Mouse (Mus musculus): ENCODE results near the gene Pik3r1.

Pik3r1 gene

DNA sequence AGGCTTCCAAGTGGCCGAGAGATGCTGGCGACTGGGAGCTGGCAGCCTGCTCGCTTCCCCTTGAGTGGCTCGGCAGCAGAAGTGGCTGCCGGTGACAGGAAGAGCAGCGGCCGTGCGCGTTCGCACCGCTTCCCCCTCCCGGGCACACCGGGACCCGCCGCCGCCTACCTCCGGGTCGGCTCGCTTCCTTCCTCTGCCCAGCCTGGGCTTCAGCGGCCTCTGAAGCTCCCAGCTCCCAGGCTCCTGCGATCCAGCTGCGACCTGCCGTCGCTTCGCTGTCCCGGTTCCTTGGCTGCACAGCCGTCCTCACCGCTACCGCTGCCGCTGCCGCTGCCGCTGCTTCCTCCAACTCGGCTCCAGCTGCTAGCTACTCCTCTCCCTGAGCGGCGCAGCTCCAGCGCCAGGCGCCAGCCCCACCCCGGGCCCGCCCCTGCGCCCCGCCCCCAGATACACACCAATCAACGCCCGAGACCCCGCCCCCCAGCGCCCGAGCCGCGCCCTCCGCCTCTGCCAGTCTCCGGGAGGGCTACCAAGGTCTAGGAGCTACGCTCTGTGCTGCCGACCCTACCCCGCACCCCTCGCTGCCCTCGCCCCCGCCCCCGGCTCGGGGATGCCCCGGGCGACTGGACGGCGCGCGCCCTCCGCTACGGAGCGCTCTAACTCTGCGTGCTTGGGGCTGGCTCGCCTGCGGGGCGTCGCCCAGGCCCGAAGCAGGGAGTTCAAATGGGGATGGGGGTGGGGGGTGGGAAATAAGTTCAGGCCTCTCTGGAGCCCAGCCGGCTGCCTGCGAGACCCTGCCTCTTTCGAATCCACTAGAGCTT is at the start of gene Pik3r1:
Gene Pik3r1, minus strand, starts transcription at position 409 of the 821 bp plus-strand sequence.
- peak; percentile 96 to 98 for DNase-seq (ENCODE audit: inconsistent age in 2 of 2, low spot score in 1 of 2)

DNA sequence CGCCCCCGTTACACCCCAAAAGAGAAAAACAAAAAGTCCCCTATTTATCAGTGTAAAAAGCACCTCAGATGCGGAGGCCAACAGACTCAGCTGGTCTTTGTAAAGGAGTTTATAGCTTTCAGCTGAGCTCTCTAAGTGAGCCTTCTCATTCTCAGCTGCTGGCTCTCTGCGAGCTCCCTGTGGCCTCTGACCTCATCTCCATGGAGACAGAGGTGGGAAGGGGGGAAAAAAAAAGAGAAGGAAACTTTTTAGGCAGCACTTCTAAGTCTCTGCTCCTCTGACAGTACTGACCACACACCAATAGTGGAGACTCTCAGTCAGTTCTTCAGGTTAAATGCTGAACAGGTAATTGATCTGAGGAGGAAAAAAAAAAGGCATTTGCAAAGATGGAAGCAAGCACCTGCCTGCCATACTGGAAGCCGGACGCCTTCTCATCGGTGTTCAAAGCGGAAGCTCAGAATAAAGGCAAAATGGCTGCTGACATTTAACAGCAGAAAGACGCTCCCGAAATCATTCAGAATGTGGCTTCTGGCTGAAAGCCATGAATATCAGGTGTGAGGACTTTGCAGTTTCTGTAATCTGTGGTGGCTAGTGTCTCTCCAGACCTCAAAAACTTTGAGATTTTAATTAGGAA is 45.4 kb upstream of the Pik3r1 start:
- DNase-seq (ENCODE audit: inconsistent age in 2 of 2, low spot score in 1 of 2), result no peak

DNA sequence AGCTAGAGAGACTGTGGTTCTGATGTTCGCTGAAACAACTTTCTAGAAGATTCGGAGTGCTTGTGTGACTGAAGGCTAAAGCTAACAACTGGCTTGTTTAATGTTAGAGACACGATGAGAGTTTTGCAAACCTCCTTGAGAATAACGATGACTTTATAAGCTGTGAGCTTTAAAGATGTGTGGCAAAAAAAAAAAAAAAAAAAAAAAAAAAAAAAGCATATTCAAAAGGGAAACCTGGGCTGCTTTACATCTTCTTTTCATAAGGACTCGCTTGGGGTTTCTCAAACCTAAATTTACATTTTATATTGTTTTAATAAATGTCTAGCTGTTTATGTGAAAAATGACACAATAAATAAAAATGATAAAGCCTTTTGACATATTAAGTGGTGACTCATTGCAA is 44.3 kb upstream of the Pik3r1 start:
- no peak for DNase-seq (ENCODE audit: inconsistent age in 2 of 2, low spot score in 1 of 2)

DNA sequence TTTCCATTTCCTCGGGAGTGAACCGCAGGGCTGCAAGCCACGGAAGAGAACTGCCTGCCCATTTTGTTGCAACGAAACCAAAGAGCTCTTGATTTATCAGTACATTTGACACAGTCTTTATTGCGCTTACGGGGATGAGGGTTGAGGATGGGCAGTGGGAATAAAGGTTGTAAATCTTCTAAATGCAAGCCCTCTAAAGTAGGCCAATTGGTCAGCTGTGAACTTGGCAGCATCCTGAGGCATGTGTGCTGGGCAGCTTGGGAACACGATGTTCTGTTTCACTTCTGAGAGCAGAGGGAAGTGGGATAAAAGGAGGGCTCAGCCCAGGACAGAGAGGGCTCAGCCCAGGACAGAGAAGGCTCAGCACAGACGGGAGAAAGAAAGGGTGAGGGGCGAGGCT is 43.9 kb upstream of the Pik3r1 start:
- DNase-seq (ENCODE audit: inconsistent age in 2 of 2, low spot score in 1 of 2), result peak; percentile 72 to 77

DNA sequence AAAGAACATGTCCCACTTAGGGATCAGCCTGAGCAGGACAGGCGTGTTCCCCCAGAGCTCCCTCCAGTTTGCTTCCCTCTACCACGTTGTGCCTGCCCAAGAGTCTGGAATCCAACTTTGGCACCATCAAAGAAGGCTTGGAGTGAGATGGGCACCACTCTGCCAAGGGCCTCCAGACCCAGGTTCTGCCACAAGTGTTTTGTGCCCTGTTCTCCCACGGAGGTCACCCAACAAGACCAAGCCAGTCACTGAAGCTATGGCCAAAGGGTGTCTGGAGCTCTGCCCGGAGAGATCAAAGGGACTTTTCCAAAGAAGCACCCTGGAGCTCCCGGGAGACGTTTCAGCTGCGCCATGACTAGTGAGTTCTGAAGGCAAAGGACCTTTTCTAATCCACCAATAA is 42.6 kb upstream of the Pik3r1 start:
- peak; percentile 57 to 82 for DNase-seq (ENCODE audit: inconsistent age in 2 of 2, low spot score in 1 of 2)

DNA sequence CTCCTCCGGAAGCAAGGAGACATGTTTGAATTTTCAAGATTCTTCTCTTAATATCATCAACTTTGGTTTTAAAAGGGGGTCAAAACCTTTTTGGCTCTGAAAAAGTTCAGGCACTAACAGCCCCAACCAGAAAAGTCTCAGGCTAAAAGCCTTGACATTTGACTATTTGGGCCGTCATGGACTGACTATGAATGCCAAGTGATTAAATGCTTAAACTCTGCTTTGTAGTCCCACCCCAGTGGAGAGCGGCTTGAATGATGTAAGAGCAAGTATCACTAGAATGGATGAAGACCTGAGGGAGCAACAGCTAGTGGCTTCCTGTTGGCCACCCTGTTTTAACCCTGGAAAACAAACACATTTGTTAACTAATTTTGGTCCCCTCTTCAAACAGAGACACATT is 41.8 kb upstream of the Pik3r1 start:
- DNase-seq (ENCODE audit: inconsistent age in 2 of 2, low spot score in 1 of 2), result peak; percentile 62 to 77

DNA sequence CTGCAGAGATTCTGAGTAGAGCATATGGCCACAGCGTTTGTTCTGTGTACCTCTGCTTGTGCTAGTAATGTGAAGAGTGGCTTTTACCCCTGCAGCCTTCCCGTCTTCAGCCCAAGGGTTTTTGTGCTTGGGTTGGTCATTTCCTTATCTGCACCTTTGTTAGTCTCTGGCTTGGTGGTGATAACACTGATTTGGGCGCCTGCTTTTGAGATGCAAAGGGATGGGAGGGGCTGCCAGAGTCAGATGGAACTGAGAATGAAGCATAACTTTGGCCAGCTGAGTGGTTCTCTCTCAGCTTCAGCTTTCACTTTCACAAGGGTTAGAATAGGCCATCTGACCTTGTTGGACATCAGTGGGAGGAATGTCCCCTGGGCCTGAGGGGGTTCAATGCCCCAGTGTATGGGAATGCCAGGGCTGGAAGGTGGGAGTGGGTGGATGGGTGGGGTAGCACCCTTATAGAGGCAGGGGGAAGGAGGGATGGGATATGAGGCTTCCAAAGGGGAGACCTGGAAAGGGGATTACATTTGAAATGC is 37.6 kb upstream of the Pik3r1 start:
- DNase-seq (ENCODE audit: inconsistent age in 2 of 2, low spot score in 1 of 2), result peak in 1 of 2 experiments; percentile 38

DNA sequence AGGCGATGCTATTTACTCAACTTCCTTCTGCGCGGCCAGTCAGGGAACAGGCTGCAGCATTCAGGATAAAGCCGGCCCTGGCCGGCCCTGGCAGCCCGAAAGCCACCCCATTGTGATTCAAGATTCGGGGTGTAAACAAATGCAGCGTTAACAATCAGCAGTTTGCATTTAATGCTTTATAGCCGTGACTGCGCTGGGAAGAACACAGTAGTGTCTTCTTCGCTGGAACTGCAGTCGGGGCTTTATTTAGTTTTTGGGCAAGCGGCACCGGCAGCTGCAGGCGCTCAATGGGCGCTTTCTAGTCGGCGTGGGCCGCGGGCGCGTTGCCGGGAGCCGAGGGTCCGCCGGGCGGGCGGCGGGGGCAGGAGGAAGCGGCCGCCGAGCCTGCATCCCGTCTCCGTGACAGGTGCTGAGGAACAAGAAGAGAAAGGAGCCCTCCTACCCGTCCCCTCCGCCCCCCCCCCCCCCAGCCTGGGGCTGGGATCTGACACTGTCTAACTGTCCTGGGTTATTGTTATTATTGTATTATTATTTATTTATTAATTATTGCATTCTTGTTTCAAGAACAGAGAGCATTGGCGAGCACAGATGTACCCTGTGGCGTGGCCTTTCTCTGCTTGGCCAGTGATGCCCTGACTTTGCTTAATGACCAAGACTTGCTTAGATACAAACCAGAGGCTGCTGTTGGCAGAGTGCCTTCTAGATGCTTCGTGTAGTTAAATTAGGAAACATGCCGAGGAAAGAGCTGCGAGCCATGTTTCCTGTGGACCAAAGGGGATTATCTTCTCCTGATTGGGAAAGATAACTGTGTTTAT is 33.6 kb upstream of the Pik3r1 start:
- DNase-seq (ENCODE audit: inconsistent age in 2 of 2, low spot score in 1 of 2), result peak; percentile 53 to 85

DNA sequence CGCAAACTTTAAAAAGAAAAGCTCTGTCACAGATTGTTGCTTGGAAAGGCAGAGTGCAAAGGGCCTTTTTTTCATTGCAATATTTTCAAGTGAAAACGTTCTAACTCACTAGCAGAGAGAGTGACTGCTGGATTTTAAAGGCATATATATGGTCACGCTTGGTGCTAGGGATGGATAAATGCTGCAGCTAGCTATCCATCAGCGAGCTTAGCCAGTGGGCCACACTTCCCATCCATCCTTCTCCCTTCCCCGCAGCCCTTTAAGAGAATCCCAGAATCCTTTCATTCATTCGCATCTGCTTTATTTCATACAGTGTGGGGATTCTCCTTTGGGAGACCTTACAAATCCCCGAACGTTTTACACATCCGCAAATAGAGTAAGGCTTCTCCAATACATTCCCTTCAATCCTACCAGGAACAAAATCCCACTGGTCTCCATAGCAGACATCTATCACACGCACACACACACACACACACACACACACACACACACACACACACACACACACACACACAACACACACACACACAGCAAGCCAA is 32.9 kb upstream of the Pik3r1 start:
- no peak for DNase-seq (ENCODE audit: inconsistent age in 2 of 2, low spot score in 1 of 2)

DNA sequence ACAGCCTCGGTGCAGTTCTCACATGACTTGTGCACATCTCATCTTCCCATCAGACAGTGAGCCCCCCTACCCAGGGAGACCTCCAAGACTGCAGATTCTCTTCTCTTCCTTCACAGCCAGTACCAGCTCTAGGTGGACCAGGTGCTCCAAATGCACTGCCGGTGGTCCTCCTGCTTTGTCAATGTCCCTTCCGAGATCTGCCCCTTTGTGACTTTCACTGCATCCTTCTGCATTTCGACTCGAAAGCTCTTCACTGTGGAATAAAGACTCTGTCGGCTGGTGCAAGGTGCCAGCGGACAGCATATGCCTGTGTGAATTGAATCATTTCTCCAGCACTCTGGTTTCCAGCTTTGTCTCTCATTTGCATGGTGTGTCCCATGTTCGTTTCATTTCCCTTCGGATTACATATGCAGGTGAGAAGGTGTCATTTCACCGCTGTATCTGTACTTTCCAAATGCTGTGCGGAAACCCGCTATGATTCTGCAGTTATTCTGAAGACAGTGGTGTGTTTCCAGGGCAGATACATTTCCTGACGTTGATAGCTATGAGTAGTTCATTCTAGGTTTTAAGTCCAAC is 32.1 kb upstream of the Pik3r1 start:
- no peak for DNase-seq (ENCODE audit: inconsistent age in 2 of 2, low spot score in 1 of 2)

DNA sequence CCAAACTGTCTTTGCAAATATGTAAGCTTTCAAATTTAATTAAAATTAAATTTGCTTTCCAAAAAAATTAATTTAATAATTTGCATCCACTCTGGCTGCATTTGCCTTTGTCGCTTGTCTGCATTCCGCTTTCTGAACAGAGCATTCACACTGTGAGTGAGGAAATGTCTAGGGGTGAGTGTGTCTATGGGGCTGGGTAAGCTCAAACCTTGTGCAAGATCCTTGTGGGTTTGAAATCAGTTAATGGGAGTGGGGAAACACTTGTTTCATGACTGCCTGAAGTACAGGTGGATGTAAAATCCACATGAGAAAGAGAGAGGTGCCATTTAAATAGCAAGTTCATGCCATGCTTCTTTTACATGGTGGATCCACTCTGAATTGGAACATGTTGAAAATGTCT is 31.3 kb upstream of the Pik3r1 start:
- DNase-seq (ENCODE audit: inconsistent age in 2 of 2, low spot score in 1 of 2), result no peak

DNA sequence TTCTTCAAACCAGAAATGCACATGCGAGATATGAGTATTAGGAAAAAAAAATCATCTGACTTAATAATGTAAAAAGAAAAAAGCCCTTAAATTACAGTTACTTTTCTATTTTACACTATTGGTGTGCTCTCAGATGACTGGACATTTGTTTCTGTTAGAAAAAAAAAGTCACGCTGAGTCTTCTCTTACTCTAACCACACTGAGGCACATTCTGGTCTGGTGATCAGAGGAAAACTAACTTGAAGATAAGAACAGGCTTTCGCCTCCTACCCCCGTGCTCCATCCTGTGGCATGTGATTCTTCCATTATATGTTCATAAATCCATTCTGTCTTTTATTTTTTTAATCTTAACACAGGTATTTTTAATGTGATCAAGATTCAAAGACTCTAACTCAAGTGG is 30.5 kb upstream of the Pik3r1 start:
- DNase-seq (ENCODE audit: inconsistent age in 2 of 2, low spot score in 1 of 2), result no peak

DNA sequence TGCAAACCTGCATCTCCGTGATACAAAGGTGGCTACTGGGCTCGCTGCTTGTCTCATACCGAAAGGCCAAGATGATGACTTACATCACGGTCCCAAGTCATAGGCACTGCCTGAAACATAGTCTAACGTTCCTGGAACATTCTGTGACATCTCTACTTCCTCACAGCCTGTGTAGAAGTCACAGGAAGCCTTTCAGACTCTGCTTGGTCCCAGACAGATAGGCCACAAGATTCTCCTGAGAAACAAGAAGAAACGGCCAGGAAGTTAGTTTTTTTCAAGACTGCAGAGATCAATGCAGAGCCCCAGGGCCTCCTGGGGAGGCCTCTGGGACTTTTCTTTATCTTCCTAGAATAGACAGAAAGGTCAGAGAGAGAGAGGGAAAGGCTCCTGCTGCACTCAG is 29.0 kb upstream of the Pik3r1 start:
- DNase-seq (ENCODE audit: inconsistent age in 2 of 2, low spot score in 1 of 2), result no peak

DNA sequence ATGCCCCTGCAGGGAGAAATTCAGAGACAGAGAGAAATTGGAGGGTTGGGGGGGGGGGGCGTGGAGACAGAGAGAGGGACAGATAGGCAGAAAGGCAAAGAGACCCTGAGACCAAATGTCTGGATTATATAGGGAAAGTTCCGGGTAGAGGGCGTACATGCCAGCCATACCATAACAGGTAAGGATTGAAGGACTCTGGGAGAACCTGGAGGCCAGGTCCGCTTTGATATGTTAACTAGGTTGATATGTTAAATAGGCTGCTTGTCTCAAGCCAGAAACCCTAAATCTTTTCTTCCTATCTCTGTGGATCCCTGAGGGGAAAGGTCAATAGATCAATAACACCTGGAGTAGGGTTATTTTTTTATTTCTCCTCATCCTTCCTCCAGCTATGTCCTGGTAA is 17.7 kb upstream of the Pik3r1 start:
- no peak for DNase-seq (ENCODE audit: inconsistent age in 2 of 2, low spot score in 1 of 2)

DNA sequence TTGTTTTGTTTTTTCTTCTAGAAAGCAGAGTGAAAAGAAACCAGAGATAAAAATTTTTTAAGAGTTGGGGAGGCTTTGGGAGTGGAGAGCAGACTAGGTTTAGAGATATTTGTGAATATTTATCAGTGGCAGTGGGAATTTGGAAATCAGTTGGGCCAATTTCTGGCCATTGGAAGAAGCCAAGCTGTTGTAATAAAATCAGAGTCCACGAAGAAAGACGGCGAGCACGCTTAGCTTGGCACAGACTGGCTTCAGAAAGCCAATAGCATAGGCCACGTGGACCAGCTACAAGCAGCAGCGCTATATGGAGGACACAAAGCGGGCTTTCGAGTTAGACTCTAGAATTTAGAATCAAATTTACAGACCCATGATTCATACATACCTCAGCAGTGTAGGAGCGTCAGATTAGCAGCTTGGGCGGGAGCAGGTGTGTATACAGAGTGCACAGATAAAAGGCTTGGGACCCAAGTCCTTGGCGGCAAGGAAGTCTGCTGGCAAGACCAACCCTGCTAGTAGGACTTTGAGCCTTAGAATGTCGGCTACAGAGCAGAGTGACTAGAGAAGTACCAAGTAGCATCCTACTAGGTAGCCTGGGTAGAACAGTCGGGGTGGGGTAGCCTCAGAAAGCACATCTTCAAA is 16.8 kb upstream of the Pik3r1 start:
- DNase-seq (ENCODE audit: inconsistent age in 2 of 2, low spot score in 1 of 2), result no peak

DNA sequence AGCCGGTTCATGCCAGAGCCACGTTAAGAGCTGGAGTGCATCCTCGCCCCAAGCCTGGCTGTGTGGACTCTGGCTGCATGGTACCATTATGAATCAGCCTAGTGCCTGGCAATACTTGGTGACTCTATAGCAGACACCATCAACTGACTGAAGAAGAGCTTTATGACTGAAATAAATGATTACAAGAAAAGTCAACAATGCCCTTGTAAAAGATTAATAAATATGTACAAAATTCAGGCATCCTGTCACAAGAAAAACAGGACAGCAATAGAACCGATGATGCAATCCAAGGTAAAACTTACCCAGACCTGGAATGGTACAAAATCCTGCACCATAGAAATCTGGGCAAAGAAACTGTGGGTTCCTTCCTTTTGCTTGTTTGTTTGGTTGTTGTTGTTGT is 11.0 kb upstream of the Pik3r1 start:
- no peak for DNase-seq (ENCODE audit: inconsistent age in 2 of 2, low spot score in 1 of 2)

DNA sequence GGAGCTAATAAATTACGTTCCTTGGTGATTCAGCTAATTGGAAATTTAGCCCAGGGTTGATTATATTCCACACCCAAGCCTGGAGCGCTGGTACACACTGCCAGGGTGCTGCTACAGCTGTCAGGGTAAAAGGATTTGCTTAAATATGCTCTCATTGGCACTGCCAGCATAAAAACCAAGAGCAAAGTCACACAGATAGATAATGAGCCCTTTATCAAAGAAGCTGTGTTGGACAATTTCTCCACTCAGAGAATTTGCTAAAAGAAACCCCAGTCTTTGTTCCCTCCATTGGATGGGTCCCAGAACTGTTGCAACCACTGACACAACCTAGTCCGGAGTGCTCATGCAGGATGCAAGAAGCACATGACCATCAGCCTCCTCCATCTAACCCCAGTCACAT is 9.8 kb upstream of the Pik3r1 start:
- peak in 1 of 2 experiments; percentile 24 for DNase-seq (ENCODE audit: inconsistent age in 2 of 2, low spot score in 1 of 2)

DNA sequence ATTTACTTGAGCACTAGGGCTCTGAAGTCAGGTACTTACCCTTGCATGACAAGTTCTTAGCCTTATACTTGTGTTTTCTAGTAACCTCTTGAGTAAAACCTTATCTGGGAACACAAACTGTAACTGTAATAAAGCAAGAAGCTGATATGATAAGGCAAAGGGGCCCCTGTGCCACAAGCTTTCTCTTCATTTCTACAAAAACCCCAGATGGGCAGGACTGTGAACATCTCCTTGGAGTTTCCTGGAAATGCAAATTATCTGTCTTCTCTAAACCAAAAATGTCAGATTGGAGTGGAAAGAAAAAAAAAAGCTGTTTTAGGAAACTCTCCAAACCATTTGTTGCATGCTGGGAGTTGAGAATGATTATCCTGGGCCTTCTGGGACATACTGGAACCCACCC is 3.1 kb upstream of the Pik3r1 start:
- no peak for DNase-seq (ENCODE audit: inconsistent age in 2 of 2, low spot score in 1 of 2)

DNA sequence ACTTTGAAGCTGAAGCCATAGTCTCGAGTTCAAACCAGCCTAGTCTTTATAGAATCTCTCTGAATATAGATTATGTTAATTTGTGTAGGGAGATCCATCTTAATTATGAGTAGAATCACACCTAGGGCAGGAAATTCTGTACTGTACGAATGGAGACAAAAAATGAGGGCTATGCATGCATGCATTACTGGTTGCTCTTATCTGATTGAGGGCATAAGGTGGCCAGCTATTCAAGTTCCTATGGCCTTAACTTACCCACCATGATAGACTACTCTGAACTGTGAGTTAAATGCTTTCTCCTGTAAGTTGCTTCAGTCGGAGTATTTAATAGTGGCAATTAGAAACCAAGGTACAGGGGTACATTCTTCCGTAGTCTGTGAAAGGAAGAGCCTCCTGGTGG is 1.9 kb upstream of the Pik3r1 start:
- DNase-seq (ENCODE audit: inconsistent age in 2 of 2, low spot score in 1 of 2), result no peak

DNA sequence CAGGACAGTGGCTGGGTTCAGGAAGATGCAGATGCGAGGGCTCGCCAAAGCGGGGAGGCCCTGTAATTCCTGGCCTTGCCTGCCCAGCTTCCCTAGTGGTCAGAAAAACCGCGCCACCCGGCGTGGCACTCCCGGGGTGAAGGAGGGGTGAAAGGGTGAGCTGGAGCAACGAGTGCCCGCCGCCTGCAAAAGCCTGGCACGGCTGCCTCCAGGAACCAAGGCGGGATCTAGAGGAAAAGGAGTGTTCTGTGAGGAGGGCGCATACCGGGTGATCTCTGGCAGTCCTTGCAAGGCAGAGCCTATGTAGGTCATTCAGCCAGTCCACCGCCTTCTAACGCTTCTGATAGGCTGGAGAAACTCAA is 594 bp upstream of the Pik3r1 start:
- peak; percentile 89 to 96 for DNase-seq (ENCODE audit: inconsistent age in 2 of 2, low spot score in 1 of 2)

Measured in adrenal gland, adult (tissue).